ENCODE assay signal across 8 mouse cellular contexts in genomic region chrX:169997854-169998456, GRCm38 (mm10). TPM values are rescaled to one million over a fixed set of nuclear protein-coding genes. Genes with fewer than 3 reads are reported as not detected.
DNase-seq lines count a peak whose midpoint lies in the region; ATAC-seq and TF ChIP-seq lines count a peak whose summit lies in the region.
"Not testable (repeated sequence)": the region's sequence is repeated elsewhere in the genome, so short reads cannot be mapped to it uniquely, and the experiment has no call there.

No protein-coding gene starts in this region.

- 5% methylated on average over 27 of the region's 37 CpGs for WGBS in cerebellum, adult 2 months
- 30% methylated on average over 36 of the region's 37 CpGs for WGBS in forebrain, postnatal 0 days
- 0% methylated on average over 3 of the region's 37 CpGs for WGBS in lung, embryonic 15.5 days

- DNase-seq in MEL (ENCODE audit: low read depth, low spot score) = peak; percentile 99
- DNase-seq in cerebellum, adult 2 months = peak; percentile 94 to 96
- DNase-seq in forebrain, postnatal 0 days = peak; percentile 39
- DNase-seq in heart, postnatal 4 days = peak; percentile 100
- DNase-seq in layer of hippocampus, adult 8-10 months (ENCODE audit: low spot score in 2 of 2) = peak; percentile 99 to 100
- peak; percentile 100 for DNase-seq in ovary, adult 18-20 months (ENCODE audit: low spot score)
- peak; percentile 73 for DNase-seq in thymus, postnatal 0 days (ENCODE audit: low spot score)

- H3K4me1 ChIP-seq in MEL (ENCODE audit: control insufficient read depth in 1 of 2, insufficient read depth in 2 of 2, low read length in 2 of 2); cerebellum, adult 2 months (ENCODE audit: control insufficient read depth, insufficient read depth, low read length); forebrain, postnatal 0 days (ENCODE audit: insufficient read depth); lung, embryonic 15.5 days: not testable (repeated sequence)

- not testable (repeated sequence) for H3K4me3 ChIP-seq in MEL (ENCODE audit: control insufficient read depth in 1 of 2, insufficient read depth in 1 of 2, low read depth in 2 of 2, low read length in 2 of 2)
- H3K4me3 ChIP-seq in cerebellum, adult 2 months (replicated peaks; ENCODE audit: insufficient read depth, low read depth, low read length) = peak overlapping the region; percentile 57
- H3K4me3 ChIP-seq in forebrain, postnatal 0 days (ENCODE audit: low read depth, low read length) = peak overlapping the region; percentile 34
- H3K4me3 ChIP-seq in lung, embryonic 15.5 days = peak overlapping the region; percentile 17; the same call in 1 of the 2 replicates

- not testable (repeated sequence) for TF ChIP-seq CTCF in MEL (IDR thresholded peaks at IDR 0.05 in 2 of 3, conservative IDR thresholded peaks at IDR 0.05 in 1 of 3; ENCODE audit: control insufficient read depth in 1 of 3, insufficient read depth in 1 of 3, low read depth in 2 of 3, low read length in 3 of 3, poor library complexity in 1 of 3, severe bottlenecking in 1 of 3); cerebellum, adult 2 months (IDR thresholded peaks at IDR 0.05; ENCODE audit: borderline replicate concordance, insufficient read depth, low read depth, low read length); forebrain, postnatal 0 days (IDR thresholded peaks at IDR 0.05; ENCODE audit: low read depth)

- peak overlapping the region; percentile 67 for H3K4me2 ChIP-seq in forebrain, postnatal 0 days (ENCODE audit: low read depth)
- H3K4me2 ChIP-seq in lung, embryonic 15.5 days = peak overlapping the region; percentile 50

- ATAC-seq in forebrain, postnatal 0 days = peak; percentile 78
- ATAC-seq in lung, embryonic 15.5 days (ENCODE audit: borderline replicate concordance, extremely low read depth, low FRiP score, low TSS enrichment) = peak; percentile 89; the same call in 1 of the 2 replicates

- not testable (repeated sequence) for H3K9me3 ChIP-seq in MEL (replicated peaks; ENCODE audit: insufficient read depth, low read length); lung, embryonic 15.5 days
- peaks cover 19% of the 10 kb centered on the region for H3K9me3 ChIP-seq in forebrain, postnatal 0 days (ENCODE audit: low read length)

- not testable (repeated sequence) for TF ChIP-seq RAD21 in MEL (IDR thresholded peaks at IDR 0.05; ENCODE audit: low read depth, low read length)

- H3K36me3 ChIP-seq in MEL (ENCODE audit: control insufficient read depth in 1 of 2, insufficient read depth in 2 of 2, low read length in 2 of 2); forebrain, postnatal 0 days (ENCODE audit: insufficient read depth); lung, embryonic 15.5 days: not testable (repeated sequence)

- H3K27ac ChIP-seq in MEL (ENCODE audit: control insufficient read depth, low read depth, low read length); cerebellum, adult 2 months (ENCODE audit: insufficient read depth, low read length); lung, embryonic 15.5 days: not testable (repeated sequence)
- peak overlapping the region; percentile 74 for H3K27ac ChIP-seq in forebrain, postnatal 0 days (ENCODE audit: low read depth, low read length)

- not testable (repeated sequence) for H3K27me3 ChIP-seq in MEL (ENCODE audit: control insufficient read depth in 1 of 2, insufficient read depth in 2 of 2, low read length in 2 of 2); cerebellum, adult 2 months (ENCODE audit: control insufficient read depth, insufficient read depth, low read length); forebrain, postnatal 0 days (ENCODE audit: insufficient read depth, low read length); lung, embryonic 15.5 days

- TF ChIP-seq POLR2A in MEL (IDR thresholded peaks at IDR 0.05; ENCODE audit: control insufficient read depth in 1 of 2, insufficient read depth in 1 of 2, low read depth in 1 of 2, low read length in 2 of 2, poor library complexity in 1 of 2); cerebellum, adult 2 months (IDR thresholded peaks at IDR 0.05; ENCODE audit: borderline replicate concordance, insufficient read depth, low read length): not testable (repeated sequence)

- TF ChIP-seq EP300 in MEL (IDR thresholded peaks at IDR 0.05; ENCODE audit: low read depth in 1 of 2, low read length in 2 of 2) = peak in 1 of 2 experiments; percentile 17; a peak in 1 of 4 replicates

- H3K79me2 ChIP-seq in MEL (ENCODE audit: control insufficient read depth, insufficient read depth, low read length, poor library complexity) = not testable (repeated sequence)

- not testable (repeated sequence) for H3K9ac ChIP-seq in MEL (ENCODE audit: control insufficient read depth, low read depth, low read length, poor library complexity, severe bottlenecking); lung, embryonic 15.5 days
- peak overlapping the region; percentile 51 for H3K9ac ChIP-seq in forebrain, postnatal 0 days

TF ChIP-seq in MEL, 35 proteins besides CTCF, POLR2A, EP300 and RAD21:
- TF ChIP-seq MAZ (IDR thresholded peaks at IDR 0.05; ENCODE audit: low read depth, low read length) (peak; percentile 59; the same call in 1 of the 2 replicates), TCF12 (IDR thresholded peaks at IDR 0.05; ENCODE audit: low read depth, low read length) (peak; percentile 15; the same call in 1 of the 2 replicates), ETS1 (IDR thresholded peaks at IDR 0.05; ENCODE audit: low read depth, low read length) (0 out of 2 replicates have a peak, but pooled peaks have one; percentile 28)

RNA-seq across cellular contexts. Expression of gene Gm21887, which starts 11.5 kb away (rescaled TPM):
- total RNA-seq in MEL (2012; rRNA removed) = 2.5 and 4.7 TPM in 2 replicates
- 10 to 100 TPM in 1 of 2 experiments, not detected in 1; 88.8 TPM for polyA plus RNA-seq in MEL (2012; ENCODE audit: insufficient read depth in 1 of 2, insufficient read length in 2 of 2, low read depth in 1 of 2, low replicate concordance in 2 of 2, missing spikeins in 1 of 2)
- polyA plus RNA-seq in cerebellum, adult 2 months (2012; rRNA removed) = 648 and 794 TPM in 2 replicates
- 12.1 and 39.7 TPM in 2 replicates for total RNA-seq in forebrain, postnatal 0 days (2014; rRNA removed)
- 156 and 231 TPM in 2 replicates for polyA plus RNA-seq in forebrain, postnatal 0 days (2015; fragmentation: Nextera tagmentation; extraction: Ambion mirVana)
- total RNA-seq in heart, postnatal 4 days (2021) = 100 to 1,000 TPM in 1 of 2 experiments, 10 to 100 TPM in 1; 99.1 to 109 TPM
- 100 to 1,000 TPM in 3 of 4 experiments, 10 to 100 TPM in 1; 76.9 to 182 (median 146) TPM for total RNA-seq in layer of hippocampus, adult 8-10 months (2022)
- 199 and 218 TPM in 2 replicates for polyA plus RNA-seq in lung, embryonic 15.5 days (2015; fragmentation: Nextera tagmentation; extraction: Ambion mirVana)
- polyA plus RNA-seq in thymus, postnatal 0 days (2015; fragmentation: Nextera tagmentation; extraction: Ambion mirVana) = 166 and 243 TPM in 2 replicates

Comparison
In these comparisons a context has a peak if more than half of its experiments do, and no peak if none do; other contexts are left out.
1. DNase-seq: peak in every context shown above with its lines; median percentile 100 in heart, postnatal 4 days; 100 in ovary, adult 18-20 months; 100 in layer of hippocampus, adult 8-10 months; 99 in MEL; 95 in cerebellum, adult 2 months; 73 in thymus, postnatal 0 days; 39 in forebrain, postnatal 0 days.